In the genomic region with DNA sequence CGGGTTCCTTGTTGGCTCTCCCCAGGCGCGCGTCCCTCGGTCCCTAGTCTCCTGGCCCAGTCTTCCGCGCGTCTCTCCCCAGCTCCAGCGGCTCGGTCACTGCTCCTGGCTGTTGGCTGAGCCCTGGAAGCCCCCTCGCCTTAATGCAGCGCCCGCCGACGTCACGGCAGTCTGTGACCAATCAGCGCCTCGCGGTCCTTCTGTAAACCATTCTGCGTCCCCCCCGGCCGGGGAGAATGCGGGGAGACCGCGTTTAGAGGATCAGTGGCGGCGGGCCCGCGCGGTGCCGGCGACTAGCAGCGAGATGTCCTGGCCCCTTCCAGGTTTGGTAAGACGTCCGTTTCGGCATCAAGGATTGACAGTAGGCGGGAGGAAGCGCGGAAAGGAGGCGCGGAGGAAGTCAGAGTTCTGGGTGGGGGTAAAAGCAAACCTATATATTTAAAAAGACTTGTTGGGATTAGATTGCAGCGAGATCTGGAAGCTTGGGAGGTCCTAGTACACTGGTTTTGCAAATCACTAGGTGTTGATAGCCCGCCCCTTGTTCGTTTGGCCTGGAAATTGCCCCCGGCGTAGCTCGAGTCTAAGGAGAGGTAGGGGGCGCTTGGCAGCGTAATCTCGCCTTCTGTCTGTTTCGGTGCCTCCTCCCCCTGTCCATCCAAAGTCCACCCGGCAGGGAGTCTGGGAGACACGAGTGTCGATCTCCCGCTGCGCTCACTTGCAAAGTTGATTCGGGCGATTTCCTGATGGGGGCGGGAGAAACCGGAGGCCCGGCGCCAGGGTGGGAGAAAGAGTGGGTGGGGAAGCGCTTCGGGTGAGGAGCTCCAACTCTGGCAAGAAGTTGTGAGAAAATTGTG, we compare ENCODE assay signal across 8 mouse cellular contexts. TPM values are rescaled to one million over a fixed set of nuclear protein-coding genes. Genes with fewer than 3 reads are reported as not detected.
DNase-seq lines count a peak whose midpoint lies in the region; ATAC-seq and TF ChIP-seq lines count a peak whose summit lies in the region.

A gene (minus strand): TSS at position 115 of the 854 bp plus-strand sequence.

- intact Hi-C loops in left cerebral cortex, postnatal 10 days (cut with DNase I): no loop called here

- no peak for ATAC-seq in lung, postnatal 0 days
- no peak for ATAC-seq in heart, embryonic 15.5 days (replicated peaks; ENCODE audit: insufficient number of reproducible peaks, insufficient read depth, low FRiP score, low read depth)
- ATAC-seq in neural tube, embryonic 14.5 days (ENCODE audit: low read depth): peak; percentile 90
- ATAC-seq in megakaryocyte progenitor cell, adult 5-6 weeks (replicated peaks; ENCODE audit: poor library complexity): no peak

- no peak for TF ChIP-seq EP300 in lung, postnatal 0 days (IDR thresholded peaks at IDR 0.05)

- peak within 1 kb of the TSS; percentile 36 for H3K4me3 ChIP-seq in lung, postnatal 0 days (ENCODE audit: low read depth, low read length)
- peak within 1 kb of the TSS; percentile 54 for H3K4me3 ChIP-seq in heart, embryonic 15.5 days
- H3K4me3 ChIP-seq in neural tube, embryonic 14.5 days (ENCODE audit: low read depth, low read length): peak within 1 kb of the TSS; percentile 43

- H3K4me1 ChIP-seq in lung, postnatal 0 days (ENCODE audit: insufficient read depth, low read depth, low read length): peaks cover 29% of the 10 kb centered on the region; the same call in 1 of the 2 replicates
- H3K4me1 ChIP-seq in heart, embryonic 15.5 days (replicated peaks): peaks cover 49% of the 10 kb centered on the region
- H3K4me1 ChIP-seq in neural tube, embryonic 14.5 days (ENCODE audit: control insufficient read depth, insufficient read depth, low read length): peaks cover 6% of the 10 kb centered on the region; the same call in 1 of the 2 replicates

- H3K27ac ChIP-seq in lung, postnatal 0 days (ENCODE audit: low read length): no peak within 1 kb of the TSS
- no peak within 1 kb of the TSS for H3K27ac ChIP-seq in heart, embryonic 15.5 days
- peak within 1 kb of the TSS; percentile 88 for H3K27ac ChIP-seq in neural tube, embryonic 14.5 days (ENCODE audit: low read depth, low read length)

- H3K36me3 ChIP-seq in lung, postnatal 0 days (ENCODE audit: insufficient read depth, low read length): no peaks in the 10 kb centered on the region
- no peaks in the 10 kb centered on the region for H3K36me3 ChIP-seq in heart, embryonic 15.5 days
- no peaks in the 10 kb centered on the region for H3K36me3 ChIP-seq in neural tube, embryonic 14.5 days (ENCODE audit: control insufficient read depth, insufficient read depth, low read length)

- 2% methylated on average over 64 of the region's 64 CpGs for WGBS in lung, postnatal 0 days
- WGBS in heart, embryonic 15.5 days: under 1% methylated on average over 64 of the region's 64 CpGs
- WGBS in neural tube, embryonic 14.5 days: under 1% methylated on average over 64 of the region's 64 CpGs

- no peaks in the 10 kb centered on the region for H3K9me3 ChIP-seq in lung, postnatal 0 days (ENCODE audit: low read length)
- no peaks in the 10 kb centered on the region for H3K9me3 ChIP-seq in heart, embryonic 15.5 days (replicated peaks)
- H3K9me3 ChIP-seq in neural tube, embryonic 14.5 days (ENCODE audit: control insufficient read depth, low read length): no peaks in the 10 kb centered on the region

- peaks cover 97% of the 10 kb centered on the region for H3K27me3 ChIP-seq in lung, postnatal 0 days (replicated peaks; ENCODE audit: insufficient read depth, low read length)
- peaks cover 100% of the 10 kb centered on the region for H3K27me3 ChIP-seq in heart, embryonic 15.5 days
- peaks cover 24% of the 10 kb centered on the region for H3K27me3 ChIP-seq in neural tube, embryonic 14.5 days (ENCODE audit: control insufficient read depth, insufficient read depth, low read length)

- H3K4me2 ChIP-seq in lung, postnatal 0 days (replicated peaks; ENCODE audit: low read depth, low read length): peak within 1 kb of the TSS; percentile 69
- H3K4me2 ChIP-seq in heart, embryonic 15.5 days: peak within 1 kb of the TSS; percentile 91
- H3K4me2 ChIP-seq in neural tube, embryonic 14.5 days (ENCODE audit: low read depth, low read length): peak within 1 kb of the TSS; percentile 50

- H3K9ac ChIP-seq in lung, postnatal 0 days (replicated peaks; ENCODE audit: low read depth): no peak within 1 kb of the TSS
- no peak within 1 kb of the TSS for H3K9ac ChIP-seq in heart, embryonic 15.5 days
- peak within 1 kb of the TSS; percentile 64 for H3K9ac ChIP-seq in neural tube, embryonic 14.5 days (replicated peaks; ENCODE audit: low read depth, low read length)

- no peak for TF ChIP-seq CTCF in lung, postnatal 0 days (IDR thresholded peaks at IDR 0.05)

- DNase-seq in lung, postnatal 0 days (ENCODE audit: low spot score): no peak
- DNase-seq in lung, postnatal 14 days: no peak
- peak; percentile 94 for DNase-seq in cerebellum, adult 9-11 months
- DNase-seq in kidney, postnatal 36 days: peak; percentile 88 to 91
- DNase-seq in left cerebral cortex, postnatal 10 days (ENCODE audit: extremely low spot score in 1 of 2, low spot score in 2 of 2): no peak

RNA-seq across cellular contexts. Expression of the gene that starts here (rescaled TPM):
- 0.26 TPM in 2 replicates for polyA plus RNA-seq in lung, postnatal 0 days (2015; fragmentation: Nextera tagmentation; extraction: Ambion mirVana)
- polyA plus RNA-seq in heart, embryonic 15.5 days (2015; fragmentation: Nextera tagmentation; extraction: Ambion mirVana): 0.08 TPM in 1 of 2 replicates, not detected in the other
- polyA plus RNA-seq in neural tube, embryonic 14.5 days (2014; fragmentation: Nextera tagmentation; extraction: Ambion mirVana): 47.2 and 48.0 TPM in 2 replicates
- total RNA-seq in megakaryocyte progenitor cell, adult 5-6 weeks (2015): not detected in 2 replicates
- total RNA-seq in megakaryocyte progenitor cell, adult 5-6 weeks (2017): 0.07 TPM in 1 of 2 replicates, not detected in the other
- total RNA-seq in left cerebral cortex, postnatal 10 days (2021): under 1 TPM; 0.39 to 0.71 TPM

Comparison
In these comparisons a context has a peak if more than half of its experiments do, and no peak if none do; other contexts are left out.
1. RNA of the gene that starts here (polyA plus RNA-seq): 47.2 to 48.0 TPM in neural tube, embryonic 14.5 days; 0.26 TPM in lung, postnatal 0 days and 0.08 TPM in heart, embryonic 15.5 days; every median in the first group is over 10 times any median in the second.
2. DNase-seq: peak in cerebellum, adult 9-11 months (single experiment) and kidney, postnatal 36 days (2 of 2); none in lung, postnatal 0 days (single experiment), lung, postnatal 14 days (single experiment) and left cerebral cortex, postnatal 10 days (0 of 2).
3. Peak in every context shown above with its lines, with median percentiles within 50 percentile points of each other: H3K4me2 ChIP-seq and H3K4me3 ChIP-seq.